Mouse (Mus musculus) forebrain, embryonic 13.5 days (tissue): Measurements from ENCODE around the gene Zscan21. TPM values are rescaled to one million over a fixed set of nuclear protein-coding genes. Genes with fewer than 3 reads are reported as not detected.

Experiments used
- ATAC-seq: fragments of 200-750 bp; cut with Nextera tagmentation; 2 replicates; pipeline ENCODE4 v1.8.0; 2017
- H3K27ac ChIP-seq: fragments of 300-500 bp; sonication (generic); 2 replicates; pipeline ENCODE4 v1.5.1; 2015; ENCODE audit warnings: inconsistent platforms, mild to moderate bottlenecking, moderate library complexity
- H3K27me3 ChIP-seq: fragments of 300-500 bp; sonication (generic); 2 replicates; pipeline ENCODE4 v1.6.1; 2015; ENCODE audit warnings: mild to moderate bottlenecking, inconsistent platforms
- H3K36me3 ChIP-seq: fragments of 300-500 bp; sonication (generic); 2 replicates; pipeline ENCODE4 v1.6.1; 2015; ENCODE audit warnings: mild to moderate bottlenecking, inconsistent platforms; ENCODE audit not compliant: poor library complexity, severe bottlenecking
- H3K4me1 ChIP-seq: fragments of 300-500 bp; sonication (generic); 2 replicates; pipeline ENCODE4 v1.6.1; 2015; ENCODE audit warnings: inconsistent platforms
- H3K4me2 ChIP-seq: fragments of 300-500 bp; sonication (generic); 2 replicates; pipeline ENCODE4 v1.6.1; 2015; ENCODE audit warnings: inconsistent platforms, mild to moderate bottlenecking, moderate library complexity
- H3K4me3 ChIP-seq: fragments of 300-500 bp; sonication (generic); 2 replicates; pipeline ENCODE4 v1.5.1; 2015; ENCODE audit warnings: mild to moderate bottlenecking, inconsistent platforms
- H3K9ac ChIP-seq: fragments of 300-500 bp; sonication (generic); 2 replicates; pipeline ENCODE4 v1.6.1; 2015; ENCODE audit warnings: mild to moderate bottlenecking, inconsistent platforms
- H3K9me3 ChIP-seq: fragments of 300-500 bp; sonication (generic); replicated peaks from 2 replicates; pipeline ENCODE4 v1.6.1; 2016; ENCODE audit warnings: inconsistent platforms
- WGBS: fragments of 180-500 bp; shearing (Covaris S2); methylation state at CpG from one replicate; pipeline ENCODE4 v1.1.7; 2015; 5-methylcytosine and 5-hydroxymethylcytosine counted together
- microRNA counts: library from miRNA; unstranded; fragments of <30 nt; microRNA quantifications from one replicate; lab custom pipeline; 2016
- microRNA-seq: library from miRNA; unstranded; fragments of <30 nt; microRNA quantifications from one replicate; pipeline ENCODE4, GENCODE M21; 2016
- polyA plus RNA-seq: library from polyadenylated mRNA; unstranded; fragments of >200 nt; fragmentation: Nextera tagmentation; extraction: Ambion mirVana; gene quantifications from 2 replicates; pipeline ENCODE4 v1.2.1, GENCODE M21; 2015

Gene Zscan21
- polyA plus RNA-seq, 1 experiment from 2014 or later = 111 TPM

DNA sequence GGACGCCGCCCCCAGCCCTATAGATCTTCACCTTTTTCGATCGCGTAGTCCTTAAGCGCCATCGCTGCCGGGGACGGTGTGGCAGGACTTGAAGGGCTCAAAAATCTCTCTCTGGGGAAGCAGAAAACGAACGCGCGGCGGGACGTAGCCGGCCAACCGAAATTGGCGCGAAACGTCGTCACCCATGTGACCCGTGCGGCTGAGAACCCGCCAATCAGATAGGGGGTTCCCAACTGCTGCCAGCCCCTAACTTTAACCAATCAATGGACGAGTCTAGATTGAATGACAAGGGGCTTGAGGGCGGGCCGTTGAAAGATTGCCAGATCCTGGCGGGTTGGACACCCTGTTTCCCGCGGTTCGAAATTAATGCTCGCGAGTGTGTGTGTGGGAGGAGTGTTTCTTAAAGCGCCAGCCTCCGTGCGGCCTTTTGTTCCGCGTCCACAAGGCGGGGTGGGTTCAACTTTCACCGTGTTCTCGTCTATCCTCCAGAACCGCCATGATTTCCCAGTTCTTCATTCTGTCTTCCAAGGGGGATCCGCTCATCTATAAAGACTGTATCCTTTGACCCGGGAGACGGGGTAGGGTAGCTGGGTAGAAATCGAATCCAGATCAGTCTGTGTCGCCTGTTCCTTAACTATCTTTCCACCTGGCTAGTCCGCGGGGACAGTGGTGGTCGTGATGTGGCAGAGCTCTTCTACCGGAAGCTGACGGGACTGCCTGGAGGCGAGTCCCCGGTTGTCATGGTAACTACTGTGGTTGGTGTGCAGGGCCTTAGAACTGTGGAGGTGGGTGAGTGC lies 55.2 kb downstream of the Zscan21 start, which contains the start of the genes Ap4m1 and Mcm7:
Gene Ap4m1 (plus strand): TSS at position 308 of the 797 bp plus-strand sequence.
Gene Mcm7 (minus strand): TSS at position 728 of the 797 bp plus-strand sequence.
- Histone ChIP-seq H3K4me1 (peaks cover 37% of the 10 kb centered on the region), H3K9ac (peak within 1 kb of the TSS; percentile 79), H3K4me2 (peak within 1 kb of the TSS; percentile 87), H3K27ac (peak within 1 kb of the TSS; percentile 95), H3K36me3 (peaks cover 57% of the 10 kb centered on the region), H3K9me3 (no peaks in the 10 kb centered on the region), H3K4me3 (peak within 1 kb of the TSS; percentile 78), H3K27me3 (no peaks in the 10 kb centered on the region)
- under 1% methylated on average over 54 of the region's 54 CpGs for WGBS
- peak; percentile 93 for ATAC-seq

GRCm38 (mm10) chr5:138173217-138173616 lies 56.5 kb downstream of the Zscan21 start:
- WGBS = 87% methylated on average over 3 of the region's 3 CpGs
- H3K27ac ChIP-seq = no peak overlapping the region
- H3K4me3 ChIP-seq = 0 out of 2 replicates have a peak overlapping the region, but pooled peaks have one; percentile 78
- no peak for ATAC-seq
- no peaks in the 10 kb centered on the region for H3K27me3 ChIP-seq
- H3K4me2 ChIP-seq = peak overlapping the region; percentile 87
- H3K9me3 ChIP-seq = no peaks in the 10 kb centered on the region
- H3K9ac ChIP-seq = no peak overlapping the region
- peaks cover 37% of the 10 kb centered on the region for H3K4me1 ChIP-seq
- peaks cover 57% of the 10 kb centered on the region for H3K36me3 ChIP-seq

MicroRNAs within 50 kb of the gene (microRNA counts, 519-probe panel; counts per million panel counts)
- microRNA mmu-miR-106b (lab: Ali Mortazavi, UCI) (5,488 counts per million, percentile 94 among the panel's probes with 10 or more counts), microRNA mmu-miR-25 (lab: Ali Mortazavi, UCI) (6,496 counts per million, percentile 98 among the panel's probes with 10 or more counts), microRNA mmu-miR-93 (lab: Ali Mortazavi, UCI) (5,507 counts per million, percentile 94 among the panel's probes with 10 or more counts)

Small RNA genes lying within 50 kb of the gene (microRNA-seq; reads per million reads assigned to microRNA genes)
- 15,644 reads per million, percentile 96 among the genes with 10 or more reads in this experiment for gene Mir106b
- gene Mir25 = 769 reads per million, percentile 76 among the genes with 10 or more reads in this experiment
- 25,373 reads per million, percentile 98 among the genes with 10 or more reads in this experiment for gene Mir93

Other genes starting within 250 kb of the Zscan21 start
- gene Pilrb2, start 245.1 kb upstream of the Zscan21 start, polyA plus RNA-seq = not detected in 2 replicates
- not detected in 2 replicates for gene Cyp3a13, start 195.3 kb upstream of the Zscan21 start, polyA plus RNA-seq
- gene Gjc3, start 153.8 kb upstream of the Zscan21 start, polyA plus RNA-seq = 0.04 TPM in 1 of 2 replicates, not detected in the other
- not detected in 2 replicates for gene Azgp1, start 135.4 kb upstream of the Zscan21 start, polyA plus RNA-seq
- gene Smok3a, start 95.6 kb upstream of the Zscan21 start, polyA plus RNA-seq = not detected in 2 replicates
- not detected in 2 replicates for gene Smok3b, start 95.5 kb upstream of the Zscan21 start, polyA plus RNA-seq
- gene Smok3c, start 63.7 kb upstream of the Zscan21 start, polyA plus RNA-seq = not detected in 2 replicates
- 24.7 and 27.5 TPM in 2 replicates for gene Zkscan1, start 31.8 kb upstream of the Zscan21 start, polyA plus RNA-seq
- 46.1 and 49.5 TPM in 2 replicates for gene Zfp113, start 38.8 kb downstream of the Zscan21 start, polyA plus RNA-seq
- gene Cops6, start 44.2 kb downstream of the Zscan21 start, polyA plus RNA-seq = 308 and 315 TPM in 2 replicates
- 29.2 and 29.7 TPM in 2 replicates for gene Ap4m1, start 55.1 kb downstream of the Zscan21 start, polyA plus RNA-seq
- gene Mcm7, start 55.5 kb downstream of the Zscan21 start, polyA plus RNA-seq = 258 and 276 TPM in 2 replicates
- gene Taf6, start 70.5 kb downstream of the Zscan21 start, polyA plus RNA-seq = 115 and 121 TPM in 2 replicates
- gene Cnpy4, start 70.6 kb downstream of the Zscan21 start, polyA plus RNA-seq = 48.1 and 48.2 TPM in 2 replicates
- 10.8 and 12.2 TPM in 2 replicates for gene Mblac1, start 77.4 kb downstream of the Zscan21 start, polyA plus RNA-seq
- gene Nxpe5, start 109.0 kb downstream of the Zscan21 start, polyA plus RNA-seq = not detected in 2 replicates
- 67.4 TPM in 2 replicates for gene Lamtor4, start 138.6 kb downstream of the Zscan21 start, polyA plus RNA-seq
- gene BC037034, start 147.1 kb downstream of the Zscan21 start, polyA plus RNA-seq = 9.1 and 10.0 TPM in 2 replicates
- gene Gal3st4, start 155.9 kb downstream of the Zscan21 start, polyA plus RNA-seq = 1.6 and 2.8 TPM in 2 replicates
- 0.09 and 0.18 TPM in 2 replicates for gene Gm43720, start 163.1 kb downstream of the Zscan21 start, polyA plus RNA-seq
- 137 and 160 TPM in 2 replicates for gene Gpc2, start 163.1 kb downstream of the Zscan21 start, polyA plus RNA-seq
- 2.4 and 2.9 TPM in 2 replicates for gene Stag3, start 163.3 kb downstream of the Zscan21 start, polyA plus RNA-seq
- not detected in 2 replicates for gene Pvrig, start 225.1 kb downstream of the Zscan21 start, polyA plus RNA-seq